Mouse (Mus musculus): ENCODE data around the gene Caprin2. TPM values are rescaled to one million over a fixed set of nuclear protein-coding genes. Genes with fewer than 3 reads are reported as not detected.
A peak's percentile ranks its signal among the peaks of the same experiment; 100 is the strongest.
"Not testable (repeated sequence)": the region's sequence is repeated elsewhere in the genome, so short reads cannot be mapped to it uniquely, and the experiment has no call there.

Gene Caprin2
- polyA plus RNA-seq, 1 experiment from 2014 or later, result 6.8 TPM

DNA sequence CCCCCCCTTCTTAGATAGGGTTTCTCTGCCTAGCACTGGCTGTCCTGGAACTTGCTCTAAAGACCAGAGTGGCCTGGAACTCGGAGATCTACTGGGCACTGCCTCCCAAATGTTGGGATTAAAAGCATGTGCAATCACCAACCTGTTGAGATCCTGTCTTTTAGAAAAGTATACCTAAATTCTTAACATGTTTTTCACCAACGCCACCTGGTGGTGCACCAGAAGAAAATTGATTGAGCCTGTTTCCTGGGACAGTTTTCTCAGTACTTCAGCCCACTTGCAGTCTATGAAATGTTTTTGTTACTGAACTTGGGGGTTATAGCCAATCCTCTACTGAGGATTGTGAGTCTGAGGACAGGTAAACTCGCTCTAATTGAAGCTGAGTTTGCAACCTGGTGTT lies 20.8 kb upstream of the Caprin2 start:
- ATAC-seq, result no peak
- Histone ChIP-seq H3K36me3 (ENCODE audit: control insufficient read depth, insufficient read depth) (peaks cover 13% of the 10 kb centered on the region; the same call in 1 of the 2 replicates), H3K4me1 (replicated peaks; ENCODE audit: control insufficient read depth, insufficient read depth, low read length) (no peaks in the 10 kb centered on the region), H3K9ac (ENCODE audit: low read depth, low read length) (no peak overlapping the region), H3K9me3 (ENCODE audit: control insufficient read depth) (no peaks in the 10 kb centered on the region), H3K4me2 (replicated peaks; ENCODE audit: low read depth) (no peak overlapping the region), H3K4me3 (ENCODE audit: low read depth, low read length) (no peak overlapping the region), H3K27ac (ENCODE audit: low read depth, low read length) (no peak overlapping the region), H3K27me3 (replicated peaks; ENCODE audit: control insufficient read depth, insufficient read depth, low read length) (no peaks in the 10 kb centered on the region)
- peak; percentile 67 for TF ChIP-seq CTCF (IDR thresholded peaks at IDR 0.05; ENCODE audit: low read depth)
- WGBS, result 47% methylated on average over 3 of the region's 3 CpGs

- Histone ChIP-seq H3K4me2 (replicated peaks; ENCODE audit: low read depth) (no peak overlapping the region), H3K27ac (ENCODE audit: low read depth, low read length) (no peak overlapping the region), H3K4me1 (replicated peaks; ENCODE audit: control insufficient read depth, insufficient read depth, low read length) (no peaks in the 10 kb centered on the region), H3K36me3 (ENCODE audit: control insufficient read depth, insufficient read depth) (no peaks in the 10 kb centered on the region), H3K4me3 (ENCODE audit: low read depth, low read length) (no peak overlapping the region), H3K9ac (ENCODE audit: low read depth, low read length) (no peak overlapping the region), H3K27me3 (replicated peaks; ENCODE audit: control insufficient read depth, insufficient read depth, low read length) (no peaks in the 10 kb centered on the region), H3K9me3 (ENCODE audit: control insufficient read depth) (no peaks in the 10 kb centered on the region)
- peak; percentile 31; the same call in 1 of the 2 replicates for ATAC-seq
- peak; percentile 90 for TF ChIP-seq CTCF (IDR thresholded peaks at IDR 0.05; ENCODE audit: low read depth)
- WGBS, result 10% methylated on average over 2 of the region's 2 CpGs
Observed at GRCm38 (mm10) chr6:148913938-148914337, 17.9 kb upstream of the Caprin2 start.

DNA sequence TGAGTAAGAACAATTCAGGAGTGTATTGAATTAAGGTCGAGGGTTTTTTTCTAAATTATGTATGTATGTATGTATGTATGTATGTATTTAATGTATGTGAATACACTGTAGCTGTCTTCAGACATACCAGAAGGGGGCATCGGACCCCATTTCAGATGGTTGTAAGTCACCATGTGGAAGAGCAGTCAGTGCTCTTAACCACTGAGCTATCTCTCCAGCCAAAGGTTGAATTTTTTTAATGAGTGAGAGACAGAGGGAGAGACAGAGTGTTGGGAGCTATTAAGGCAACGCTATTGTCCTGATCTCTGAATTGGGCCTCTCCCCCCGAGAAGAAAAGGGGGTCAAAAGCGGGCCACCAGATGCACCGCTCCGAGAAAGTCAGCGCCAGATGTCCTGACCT lies 15.9 kb upstream of the Caprin2 start:
- not testable (repeated sequence) for H3K9me3 ChIP-seq (ENCODE audit: control insufficient read depth); ATAC-seq; H3K27ac ChIP-seq (ENCODE audit: low read depth, low read length); H3K4me3 ChIP-seq (ENCODE audit: low read depth, low read length); H3K36me3 ChIP-seq (ENCODE audit: control insufficient read depth, insufficient read depth); H3K4me2 ChIP-seq (replicated peaks; ENCODE audit: low read depth); H3K27me3 ChIP-seq (replicated peaks; ENCODE audit: control insufficient read depth, insufficient read depth, low read length); H3K4me1 ChIP-seq (replicated peaks; ENCODE audit: control insufficient read depth, insufficient read depth, low read length); H3K9ac ChIP-seq (ENCODE audit: low read depth, low read length)
- 80% methylated on average over 8 of the region's 8 CpGs for WGBS

DNA sequence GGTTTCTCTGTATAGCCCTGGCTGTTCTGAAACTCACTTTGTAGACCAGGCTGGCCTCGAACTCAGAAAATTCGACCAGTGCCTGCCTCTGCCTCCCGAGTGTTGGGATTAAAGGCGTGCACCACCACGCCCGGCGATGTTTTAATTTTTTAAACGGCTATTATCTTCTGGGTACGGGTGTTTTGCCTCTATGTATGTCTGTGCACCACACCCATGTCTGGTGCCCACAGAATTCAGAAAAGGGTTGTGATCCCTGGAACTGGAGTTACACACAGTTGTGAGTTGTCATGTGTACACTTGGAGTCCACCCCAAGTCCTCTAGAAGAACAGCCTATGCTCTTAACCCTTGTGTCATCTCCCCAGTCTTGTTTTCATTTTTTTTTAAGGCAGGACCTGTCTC lies 10.9 kb upstream of the Caprin2 start:
- WGBS, result 83% methylated on average over 9 of the region's 9 CpGs
- Histone ChIP-seq H3K27ac (ENCODE audit: low read depth, low read length) (no peak overlapping the region), H3K9me3 (ENCODE audit: control insufficient read depth) (no peaks in the 10 kb centered on the region), H3K27me3 (replicated peaks; ENCODE audit: control insufficient read depth, insufficient read depth, low read length) (no peaks in the 10 kb centered on the region), H3K4me1 (replicated peaks; ENCODE audit: control insufficient read depth, insufficient read depth, low read length) (0 out of 2 replicates have a peak, but pooled peaks cover 3% of the 10 kb centered on the region), H3K9ac (ENCODE audit: low read depth, low read length) (no peak overlapping the region), H3K36me3 (ENCODE audit: control insufficient read depth, insufficient read depth) (no peaks in the 10 kb centered on the region), H3K4me2 (replicated peaks; ENCODE audit: low read depth) (no peak overlapping the region), H3K4me3 (ENCODE audit: low read depth, low read length) (no peak overlapping the region)
- ATAC-seq, result no peak
- no peak for TF ChIP-seq CTCF (IDR thresholded peaks at IDR 0.05; ENCODE audit: low read depth)

DNA sequence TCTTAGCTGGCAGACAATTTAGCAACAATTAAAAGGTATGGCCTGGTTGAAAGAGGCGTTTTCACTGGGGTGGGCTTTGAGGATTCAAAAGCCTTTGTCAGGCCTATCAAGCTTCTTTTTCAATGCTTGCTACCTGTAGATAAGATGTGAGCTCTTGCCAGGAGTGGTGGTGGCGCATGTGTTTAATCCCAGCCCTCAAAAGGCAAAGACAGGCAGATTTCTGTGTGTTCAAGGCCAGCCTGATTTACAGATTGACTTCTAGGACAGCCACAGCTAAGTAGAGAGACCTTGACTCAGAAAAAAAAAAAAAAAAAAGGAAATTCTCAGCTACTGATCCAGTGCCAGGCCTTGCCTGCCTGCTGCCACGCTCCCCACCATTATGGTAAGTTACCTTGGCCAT lies 6.7 kb upstream of the Caprin2 start:
- Histone ChIP-seq H3K27me3 (replicated peaks; ENCODE audit: control insufficient read depth, insufficient read depth, low read length) (no peaks in the 10 kb centered on the region), H3K9ac (ENCODE audit: low read depth, low read length) (no peak overlapping the region), H3K4me2 (replicated peaks; ENCODE audit: low read depth) (no peak overlapping the region), H3K9me3 (ENCODE audit: control insufficient read depth) (no peaks in the 10 kb centered on the region), H3K4me1 (replicated peaks; ENCODE audit: control insufficient read depth, insufficient read depth, low read length) (0 out of 2 replicates have a peak, but pooled peaks cover 3% of the 10 kb centered on the region), H3K27ac (ENCODE audit: low read depth, low read length) (no peak overlapping the region), H3K36me3 (ENCODE audit: control insufficient read depth, insufficient read depth) (no peaks in the 10 kb centered on the region), H3K4me3 (ENCODE audit: low read depth, low read length) (no peak overlapping the region)
- TF ChIP-seq CTCF (IDR thresholded peaks at IDR 0.05; ENCODE audit: low read depth), result no peak
- 80% methylated on average over 3 of the region's 3 CpGs for WGBS
- no peak for ATAC-seq

GRCm38 (mm10) chr6:148896507-148896851 lies 442 bp upstream of the Caprin2 start:
- Histone ChIP-seq H3K27me3 (replicated peaks; ENCODE audit: control insufficient read depth, insufficient read depth, low read length) (no peaks in the 10 kb centered on the region), H3K4me3 (ENCODE audit: low read depth, low read length) (peak overlapping the region; percentile 79), H3K27ac (ENCODE audit: low read depth, low read length) (peak overlapping the region; percentile 63), H3K4me2 (replicated peaks; ENCODE audit: low read depth) (peak overlapping the region; percentile 93), H3K36me3 (ENCODE audit: control insufficient read depth, insufficient read depth) (no peaks in the 10 kb centered on the region), H3K9me3 (ENCODE audit: control insufficient read depth) (no peaks in the 10 kb centered on the region), H3K4me1 (replicated peaks; ENCODE audit: control insufficient read depth, insufficient read depth, low read length) (no peaks in the 10 kb centered on the region), H3K9ac (ENCODE audit: low read depth, low read length) (peak overlapping the region; percentile 59; the same call in 1 of the 2 replicates)
- 0 out of 2 replicates have a peak, but pooled peaks have one; percentile 26 for ATAC-seq
- 39% methylated on average over 6 of the region's 6 CpGs for WGBS
- TF ChIP-seq CTCF (IDR thresholded peaks at IDR 0.05; ENCODE audit: low read depth), result no peak
